Mouse (Mus musculus) small intestine, adult 2 months (tissue): ENCODE measurements at regions not wholly inside any gene's neighbourhood (a gene's known extent, or its start where the extent isn't known, plus 50 kb on each side); places are given as distances from the start of the nearest gene placed in this dataset.

Experiments
- CTCF ChIP-seq: fragments of 200-500 bp; IDR thresholded peaks from 2 replicates; pipeline ENCODE4 v1.5.1; 2012; ENCODE audit warnings: low read depth, mild to moderate bottlenecking, control low read depth, inconsistent platforms, low read length, moderate library complexity, mixed read lengths; ENCODE audit not compliant: insufficient replicate concordance, insufficient read length; ENCODE audit errors: extremely low read depth
- POLR2A ChIP-seq: fragments of 200-500 bp; IDR thresholded peaks from 2 replicates; pipeline ENCODE4 v1.6.1; 2012; ENCODE audit warnings: low read depth, mild to moderate bottlenecking, control low read depth, inconsistent platforms, low read length, moderate library complexity

GRCm38 (mm10) chr5:64489656-64490444 lies 313.3 kb upstream of the Klf3 start:
- TF ChIP-seq POLR2A (no peak), CTCF (no peak)
